Mouse (Mus musculus) heart, postnatal 0 days (tissue): ENCODE data around the gene Upf2.

ENCODE experiments used
- CTCF ChIP-seq: IDR thresholded peaks from 2 replicates; pipeline ENCODE4 v1.5.1; 2016; ENCODE audit warnings: antibody characterized with exemption, control low read depth, low read depth
- EP300 ChIP-seq: IDR thresholded peaks from 2 replicates; pipeline ENCODE4 v1.6.1; 2016; ENCODE audit warnings: antibody characterized with exemption, low read depth

GRCm38 (mm10) chr2:6020570-6020969 lies 69.3 kb downstream of the Upf2 start:
- TF ChIP-seq CTCF (no peak), EP300 (no peak)
